Mouse (Mus musculus): Measurements from ENCODE around the gene Mex3d. TPM values are rescaled to one million over a fixed set of nuclear protein-coding genes. Genes with fewer than 3 reads are reported as not detected.

The Mex3d gene
- polyA plus RNA-seq, 1 experiment from 2014 or later, result 0.78 TPM

DNA sequence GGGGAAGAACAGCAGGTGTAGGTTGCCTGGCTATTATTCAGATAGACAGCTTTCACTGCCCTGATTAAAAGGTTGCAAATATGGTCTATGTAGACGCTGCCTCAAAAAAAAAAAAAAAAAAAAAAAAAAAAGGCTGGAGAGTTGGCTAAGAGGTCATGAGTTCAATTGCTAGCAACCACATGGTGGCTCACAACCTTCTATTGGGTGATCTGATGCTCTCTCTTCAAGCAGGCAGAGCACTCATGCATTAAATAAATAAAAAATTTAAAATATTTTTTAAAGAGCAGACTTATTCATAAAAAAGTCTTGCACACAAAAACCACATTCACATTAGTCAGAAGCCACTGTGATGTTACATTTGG is 10.7 kb upstream of the Mex3d start:
- Histone ChIP-seq H3K4me1 (replicated peaks) (peaks cover 53% of the 10 kb centered on the region), H3K4me2 (peak overlapping the region; percentile 99), H3K4me3 (replicated peaks) (peak overlapping the region; percentile 91), H3K36me3 (replicated peaks) (peaks cover 57% of the 10 kb centered on the region), H3K9ac (peak overlapping the region; percentile 74), H3K27me3 (no peaks in the 10 kb centered on the region), H3K9me3 (replicated peaks) (no peaks in the 10 kb centered on the region), H3K27ac (replicated peaks) (peak overlapping the region; percentile 99)
- WGBS (ENCODE audit: insufficient replicate concordance), result 0% methylated on average over 1 of the region's 1 CpGs
- no peak for ATAC-seq (ENCODE audit: insufficient read depth)

DNA sequence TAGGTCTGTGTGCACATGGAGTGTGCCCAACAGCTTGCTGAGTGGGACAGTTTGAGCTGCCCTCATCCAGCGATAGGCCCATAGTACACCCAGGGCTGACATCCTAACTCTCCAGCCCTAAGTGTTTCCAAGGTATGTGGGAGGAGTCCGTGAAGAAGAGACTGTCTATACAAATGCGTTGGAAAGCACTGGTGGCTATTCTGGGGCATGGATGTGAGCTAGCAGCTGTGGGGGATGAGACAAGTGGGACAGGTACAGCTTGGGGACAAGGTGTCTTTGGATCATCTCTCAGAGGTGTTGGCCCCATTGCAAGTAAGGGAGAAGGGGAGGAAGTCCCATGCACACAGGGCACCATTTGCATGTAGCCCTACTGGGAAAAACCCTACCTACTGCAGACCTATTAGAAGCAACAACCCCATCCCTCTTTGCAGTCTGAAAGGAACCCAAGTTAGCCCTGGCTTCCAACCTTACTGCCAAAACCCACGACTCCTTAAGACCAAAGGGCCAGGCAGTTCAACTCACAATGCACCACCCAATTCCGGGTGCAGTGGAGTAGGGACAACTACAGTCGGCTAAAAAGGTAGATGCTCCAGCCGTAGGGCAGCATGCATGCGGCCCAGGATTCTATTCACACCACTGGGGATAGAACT is 10.2 kb upstream of the Mex3d start:
- WGBS (ENCODE audit: insufficient replicate concordance), result 36% methylated on average over 8 of the region's 8 CpGs
- H3K4me2 ChIP-seq, result peak overlapping the region; percentile 99
- peaks cover 53% of the 10 kb centered on the region for H3K4me1 ChIP-seq (replicated peaks)
- no peaks in the 10 kb centered on the region for H3K9me3 ChIP-seq (replicated peaks)
- H3K4me3 ChIP-seq (replicated peaks), result peak overlapping the region; percentile 91
- H3K27ac ChIP-seq (replicated peaks), result peak overlapping the region; percentile 99
- H3K36me3 ChIP-seq (replicated peaks), result peaks cover 57% of the 10 kb centered on the region
- peak overlapping the region; percentile 74 for H3K9ac ChIP-seq
- no peak for ATAC-seq (ENCODE audit: insufficient read depth)
- H3K27me3 ChIP-seq, result no peaks in the 10 kb centered on the region

- Histone ChIP-seq H3K4me1 (replicated peaks) (peaks cover 53% of the 10 kb centered on the region), H3K4me2 (peak overlapping the region; percentile 99), H3K27me3 (no peaks in the 10 kb centered on the region), H3K36me3 (replicated peaks) (peaks cover 58% of the 10 kb centered on the region), H3K4me3 (replicated peaks) (peak overlapping the region; percentile 91), H3K27ac (replicated peaks) (peak overlapping the region; percentile 99), H3K9ac (peak overlapping the region; percentile 74), H3K9me3 (replicated peaks) (no peaks in the 10 kb centered on the region)
- WGBS (ENCODE audit: insufficient replicate concordance), result 73% methylated on average over 11 of the region's 11 CpGs
- no peak for ATAC-seq (ENCODE audit: insufficient read depth)
Observed at GRCm38 (mm10) chr10:80396822-80397523, 9.5 kb upstream of the Mex3d start.

DNA sequence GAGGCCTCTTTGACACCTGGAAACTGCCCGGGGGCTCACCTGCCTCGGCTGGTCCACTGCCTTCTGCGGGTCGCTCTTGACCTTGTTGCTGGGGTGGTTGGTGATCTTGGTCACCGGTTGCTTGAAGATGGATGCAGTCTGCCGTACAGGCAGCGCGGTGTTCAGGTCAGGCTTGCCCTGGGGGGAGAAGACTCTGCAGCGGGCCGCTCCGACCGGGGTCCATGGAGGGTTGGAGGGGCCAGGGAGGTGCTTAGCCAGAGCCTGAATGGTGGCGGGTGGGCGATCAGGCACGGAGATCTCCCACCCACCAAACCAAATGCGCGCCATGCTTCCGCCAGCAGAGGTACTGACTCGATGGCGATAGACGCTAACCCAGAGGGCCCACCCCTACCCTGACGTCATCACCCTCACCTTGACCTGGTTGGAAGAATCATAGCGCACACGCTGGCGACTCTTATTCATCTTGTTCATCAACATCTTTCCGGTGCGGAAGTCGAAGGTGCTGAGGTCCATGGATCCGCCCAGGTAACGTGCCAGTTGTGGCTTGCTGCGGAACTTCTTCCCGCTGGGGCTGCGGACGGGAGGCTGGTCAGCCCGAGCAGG is 7.7 kb upstream of the Mex3d start:
- no peak for ATAC-seq (ENCODE audit: insufficient read depth)
- H3K4me1 ChIP-seq (replicated peaks), result peaks cover 36% of the 10 kb centered on the region
- no peak overlapping the region for H3K9ac ChIP-seq
- H3K4me2 ChIP-seq, result no peak overlapping the region
- H3K36me3 ChIP-seq (replicated peaks), result peaks cover 63% of the 10 kb centered on the region
- H3K27ac ChIP-seq (replicated peaks), result no peak overlapping the region
- no peaks in the 10 kb centered on the region for H3K9me3 ChIP-seq (replicated peaks)
- WGBS (ENCODE audit: insufficient replicate concordance), result 91% methylated on average over 35 of the region's 35 CpGs
- H3K27me3 ChIP-seq, result no peaks in the 10 kb centered on the region
- H3K4me3 ChIP-seq (replicated peaks), result no peak overlapping the region

- H3K4me1 ChIP-seq (replicated peaks), result peaks cover 39% of the 10 kb centered on the region
- WGBS (ENCODE audit: insufficient replicate concordance), result 85% methylated on average over 5 of the region's 5 CpGs
- ATAC-seq (ENCODE audit: insufficient read depth), result no peak
Observed at GRCm38 (mm10) chr10:80392687-80393086, 5.2 kb upstream of the Mex3d start.

GRCm38 (mm10) chr10:80390697-80391096 is 3.2 kb upstream of the Mex3d start:
- H3K9me3 ChIP-seq (replicated peaks), result no peaks in the 10 kb centered on the region
- no peak overlapping the region for H3K4me2 ChIP-seq
- no peak overlapping the region for H3K4me3 ChIP-seq (replicated peaks)
- H3K9ac ChIP-seq, result no peak overlapping the region
- H3K27ac ChIP-seq (replicated peaks), result no peak overlapping the region
- peaks cover 52% of the 10 kb centered on the region for H3K36me3 ChIP-seq (replicated peaks)
- H3K27me3 ChIP-seq, result peaks cover 15% of the 10 kb centered on the region
- no peak for ATAC-seq (ENCODE audit: insufficient read depth)
- 80% methylated on average over 9 of the region's 9 CpGs for WGBS (ENCODE audit: insufficient replicate concordance)
- H3K4me1 ChIP-seq (replicated peaks), result peaks cover 37% of the 10 kb centered on the region

More at GRCm38 (mm10) chr10:80392687-80393086, 5.2 kb upstream of the Mex3d start:
- Histone ChIP-seq H3K9ac (no peak overlapping the region), H3K9me3 (replicated peaks) (no peaks in the 10 kb centered on the region), H3K4me2 (no peak overlapping the region), H3K4me3 (replicated peaks) (no peak overlapping the region), H3K36me3 (replicated peaks) (peaks cover 63% of the 10 kb centered on the region), H3K27me3 (no peaks in the 10 kb centered on the region), H3K27ac (replicated peaks) (no peak overlapping the region)

DNA sequence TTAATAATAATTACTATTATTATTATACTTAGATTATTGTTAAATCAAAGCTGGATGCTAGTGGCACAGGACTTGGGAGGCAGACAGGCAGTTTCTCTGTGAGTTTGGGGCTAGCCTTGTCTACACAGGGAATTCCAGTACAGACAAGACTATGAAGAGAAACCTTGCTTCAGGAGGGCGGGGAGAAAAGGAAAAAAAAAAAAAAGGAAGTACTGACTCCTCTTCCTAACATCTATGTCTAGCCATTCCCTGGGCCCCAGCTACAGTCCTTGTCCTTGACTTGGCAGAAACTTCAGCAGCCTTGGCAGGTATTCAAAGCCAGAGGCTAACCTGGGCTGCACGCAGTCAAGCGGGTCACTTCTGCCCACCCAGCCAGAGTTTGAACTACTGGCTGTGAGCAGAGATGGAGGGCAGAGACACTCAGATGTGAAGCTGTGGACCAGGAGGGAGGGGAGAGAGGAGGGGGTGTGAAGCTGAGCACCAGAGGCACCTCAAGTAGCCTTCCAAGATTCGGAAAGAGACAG is 1.8 kb upstream of the Mex3d start:
- 59% methylated on average over 4 of the region's 4 CpGs for WGBS (ENCODE audit: insufficient replicate concordance)
- H3K4me1 ChIP-seq (replicated peaks), result peaks cover 49% of the 10 kb centered on the region
- peaks cover 19% of the 10 kb centered on the region for H3K27me3 ChIP-seq
- peaks cover 37% of the 10 kb centered on the region for H3K36me3 ChIP-seq (replicated peaks)
- no peaks in the 10 kb centered on the region for H3K9me3 ChIP-seq (replicated peaks)
- no peak overlapping the region for H3K4me3 ChIP-seq (replicated peaks)
- H3K9ac ChIP-seq, result no peak overlapping the region
- no peak for ATAC-seq (ENCODE audit: insufficient read depth)
- H3K27ac ChIP-seq (replicated peaks), result no peak overlapping the region
- H3K4me2 ChIP-seq, result no peak overlapping the region

GRCm38 (mm10) chr10:80388731-80389130 is 1.3 kb upstream of the Mex3d start:
- peaks cover 55% of the 10 kb centered on the region for H3K4me1 ChIP-seq (replicated peaks)
- WGBS (ENCODE audit: insufficient replicate concordance), result 28% methylated on average over 2 of the region's 2 CpGs
- H3K27me3 ChIP-seq, result peaks cover 19% of the 10 kb centered on the region
- ATAC-seq (ENCODE audit: insufficient read depth), result no peak
- peaks cover 32% of the 10 kb centered on the region for H3K36me3 ChIP-seq (replicated peaks)
- H3K27ac ChIP-seq (replicated peaks), result 0 out of 2 replicates have a peak overlapping the region, but pooled peaks have one; percentile 62
- no peak overlapping the region for H3K4me3 ChIP-seq (replicated peaks)
- H3K9me3 ChIP-seq (replicated peaks), result no peaks in the 10 kb centered on the region
- no peak overlapping the region for H3K9ac ChIP-seq
- peak overlapping the region; percentile 99; the same call in 1 of the 2 replicates for H3K4me2 ChIP-seq

- H3K27me3 ChIP-seq, result peaks cover 19% of the 10 kb centered on the region
- WGBS (ENCODE audit: insufficient replicate concordance), result 1% methylated on average over 67 of the region's 94 CpGs
- H3K4me3 ChIP-seq (replicated peaks), result peak overlapping the region; percentile 71
- no peaks in the 10 kb centered on the region for H3K9me3 ChIP-seq (replicated peaks)
- H3K4me2 ChIP-seq, result peak overlapping the region; percentile 99
- H3K4me1 ChIP-seq (replicated peaks), result peaks cover 60% of the 10 kb centered on the region
- 0 out of 2 replicates have a peak, but pooled peaks have one; percentile 5 for ATAC-seq (ENCODE audit: insufficient read depth)
- H3K36me3 ChIP-seq (replicated peaks), result peaks cover 21% of the 10 kb centered on the region
- peak overlapping the region; percentile 48; the same call in 1 of the 2 replicates for H3K27ac ChIP-seq (replicated peaks)
- H3K9ac ChIP-seq, result peak overlapping the region; percentile 72
Observed at GRCm38 (mm10) chr10:80386735-80387471, 556 bp downstream of the Mex3d start.

DNA sequence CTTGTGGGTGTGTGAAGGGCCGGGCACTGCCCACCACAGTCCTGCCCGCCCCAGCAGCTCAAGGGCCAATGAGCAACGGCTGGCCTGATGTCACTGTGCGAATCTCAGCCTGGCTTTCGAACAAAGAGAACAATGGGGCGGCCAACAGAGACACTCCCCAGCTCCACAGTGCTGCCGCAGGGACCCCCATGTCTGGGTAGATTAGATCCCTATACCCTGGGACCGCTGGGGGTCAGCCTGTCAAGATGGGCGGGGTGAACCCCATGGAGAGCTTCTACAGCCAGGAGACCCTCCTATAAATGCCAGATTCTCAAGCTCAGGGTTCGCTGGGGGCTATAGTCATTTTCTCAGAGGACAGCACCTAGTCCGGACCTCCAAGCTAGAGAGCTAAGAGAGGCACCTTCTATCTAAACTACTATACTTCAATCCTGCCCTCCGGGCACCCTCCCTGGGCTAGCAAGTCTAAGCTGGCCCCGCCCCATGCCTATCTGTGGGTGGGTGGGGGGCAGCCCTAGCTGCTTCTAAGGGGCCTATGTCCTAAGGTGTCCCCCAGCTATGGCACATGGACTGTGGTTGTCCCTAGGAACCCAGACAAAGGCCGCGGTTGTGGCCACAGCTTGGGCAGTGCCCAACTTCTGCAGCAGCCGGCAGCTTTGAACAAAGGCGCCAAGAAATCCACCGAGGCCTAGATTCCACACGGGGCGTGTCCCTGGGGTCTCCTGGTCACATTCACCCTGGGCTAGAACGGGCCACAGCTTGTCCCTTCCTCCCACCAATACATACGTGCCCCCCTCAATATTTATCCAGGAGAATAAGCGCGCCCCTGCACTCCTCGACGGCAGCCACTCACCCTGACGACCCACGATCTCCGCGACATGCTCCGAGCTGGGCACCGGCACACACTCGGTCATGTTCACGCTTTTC is 1.4 kb downstream of the Mex3d start:
- Histone ChIP-seq H3K27me3 (peaks cover 19% of the 10 kb centered on the region), H3K9me3 (replicated peaks) (no peaks in the 10 kb centered on the region), H3K36me3 (replicated peaks) (peaks cover 21% of the 10 kb centered on the region), H3K4me3 (replicated peaks) (peak overlapping the region; percentile 71), H3K9ac (peak overlapping the region; percentile 72), H3K27ac (replicated peaks) (no peak overlapping the region), H3K4me1 (replicated peaks) (peaks cover 60% of the 10 kb centered on the region), H3K4me2 (peak overlapping the region; percentile 99)
- 15% methylated on average over 34 of the region's 34 CpGs for WGBS (ENCODE audit: insufficient replicate concordance)
- no peak for ATAC-seq (ENCODE audit: insufficient read depth)

Data from liver, embryonic 15.5 days (tissue).